In genomic region chr10:12547037-12547625, GRCm38 (mm10) we compare ENCODE assay signal across 8 mouse cellular contexts.
DNase-seq lines count a peak whose midpoint lies in the region; ATAC-seq and TF ChIP-seq lines count a peak whose summit lies in the region.

No protein-coding gene starts in this region.

- peaks cover 7% of the 10 kb centered on the region for H3K4me1 ChIP-seq in kidney, embryonic 14.5 days (ENCODE audit: control insufficient read depth, insufficient read depth, low read length)
- H3K4me1 ChIP-seq in hindbrain, embryonic 15.5 days (replicated peaks) = peaks cover 19% of the 10 kb centered on the region

- H3K36me3 ChIP-seq in kidney, embryonic 14.5 days (ENCODE audit: control insufficient read depth, insufficient read depth, low read length) = no peaks in the 10 kb centered on the region
- H3K36me3 ChIP-seq in hindbrain, embryonic 15.5 days = no peaks in the 10 kb centered on the region

- no peak for TF ChIP-seq POLR2A in brain, embryonic 14.5 days (IDR thresholded peaks at IDR 0.05; ENCODE audit: borderline replicate concordance, extremely low read depth, insufficient read depth, insufficient read length, poor library complexity, severe bottlenecking)

- no peaks in the 10 kb centered on the region for H3K27me3 ChIP-seq in kidney, embryonic 14.5 days (ENCODE audit: control insufficient read depth, insufficient read depth, low read length)
- no peaks in the 10 kb centered on the region for H3K27me3 ChIP-seq in hindbrain, embryonic 15.5 days

- H3K4me3 ChIP-seq in kidney, embryonic 14.5 days (ENCODE audit: low read length) = peak overlapping the region; percentile 25
- H3K4me3 ChIP-seq in hindbrain, embryonic 15.5 days = peak overlapping the region; percentile 12; the same call in 1 of the 2 replicates

- no peak for DNase-seq in kidney, adult 8-10 months
- peak; percentile 85 for DNase-seq in brain, embryonic 14.5 days (ENCODE audit: low read depth)
- no peak for DNase-seq in right cerebral cortex, postnatal 4 days
- DNase-seq in urinary bladder, postnatal 25 days (ENCODE audit: low spot score) = no peak
- no peak for DNase-seq in testis, postnatal 10 days (ENCODE audit: low spot score)

- H3K9me3 ChIP-seq in kidney, embryonic 14.5 days (ENCODE audit: control insufficient read depth, low read length) = no peaks in the 10 kb centered on the region
- no peaks in the 10 kb centered on the region for H3K9me3 ChIP-seq in hindbrain, embryonic 15.5 days

- H3K27ac ChIP-seq in kidney, embryonic 14.5 days (ENCODE audit: low read depth, low read length) = no peak overlapping the region
- 0 out of 2 replicates have a peak overlapping the region, but pooled peaks have one; percentile 10 for H3K27ac ChIP-seq in hindbrain, embryonic 15.5 days (replicated peaks)

- H3K9ac ChIP-seq in kidney, embryonic 14.5 days (ENCODE audit: low read depth, low read length) = peak overlapping the region; percentile 19; the same call in 1 of the 2 replicates
- no peak overlapping the region for H3K9ac ChIP-seq in hindbrain, embryonic 15.5 days

- WGBS in kidney, embryonic 14.5 days = 20% methylated on average over 6 of the region's 6 CpGs
- WGBS in hindbrain, embryonic 15.5 days = 14% methylated on average over 6 of the region's 6 CpGs

- peak overlapping the region; percentile 35 for H3K4me2 ChIP-seq in kidney, embryonic 14.5 days (replicated peaks; ENCODE audit: low read depth, low read length)
- H3K4me2 ChIP-seq in hindbrain, embryonic 15.5 days = peak overlapping the region; percentile 28

- no peak for TF ChIP-seq CTCF in brain, embryonic 14.5 days (IDR thresholded peaks at IDR 0.05; ENCODE audit: borderline replicate concordance, extremely low read depth, insufficient read depth, insufficient read length)

- ATAC-seq in kidney, embryonic 14.5 days (ENCODE audit: low FRiP score, low TSS enrichment) = no peak
- no peak for ATAC-seq in hindbrain, embryonic 15.5 days (ENCODE audit: low FRiP score, low read depth)
- 0 out of 2 replicates have a peak, but pooled peaks have one; percentile 27 for ATAC-seq in megakaryocyte progenitor cell, adult 5-6 weeks (replicated peaks; ENCODE audit: poor library complexity)
